8 mouse cellular contexts compared by ENCODE assay signal in the genomic region with DNA sequence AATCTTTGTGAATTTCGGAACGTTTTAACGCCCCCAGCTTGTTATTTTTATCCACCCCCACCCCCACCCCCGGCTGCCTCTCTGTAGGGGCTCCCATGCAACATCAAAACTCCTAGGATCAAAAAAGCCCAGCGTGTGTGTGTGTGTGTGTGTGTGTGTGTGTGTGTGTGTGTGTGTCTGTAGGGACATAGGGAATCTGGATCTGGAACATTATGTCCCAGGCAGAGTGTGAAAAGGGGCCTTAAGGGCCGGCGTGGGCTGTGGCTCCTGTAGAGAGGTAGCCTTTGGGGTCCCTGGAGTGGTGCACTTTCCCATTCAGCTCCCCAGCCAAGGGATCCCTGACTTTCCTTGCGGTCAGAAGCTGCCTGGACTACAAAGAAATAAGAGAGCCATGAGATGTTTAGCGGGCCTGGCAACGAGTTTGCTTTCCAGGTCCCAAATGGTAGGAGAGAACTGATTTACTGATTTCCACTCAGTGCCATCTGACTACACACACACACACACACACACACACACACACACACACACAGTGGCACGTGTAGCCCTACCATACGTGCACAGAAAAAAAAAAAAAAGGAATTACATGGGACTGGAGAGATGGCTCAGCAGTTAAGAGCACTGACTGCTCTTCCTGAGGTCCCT. TPM values are rescaled to one million over a fixed set of nuclear protein-coding genes. Genes with fewer than 3 reads are reported as not detected.
DNase-seq lines count a peak whose midpoint lies in the region; ATAC-seq lines count a peak whose summit lies in the region.

No protein-coding gene starts in this region.

- H3K9me3 ChIP-seq in heart, embryonic 15.5 days (replicated peaks), result no peaks in the 10 kb centered on the region
- H3K9me3 ChIP-seq in limb, embryonic 12.5 days, result no peaks in the 10 kb centered on the region

- no peak for ATAC-seq in heart, embryonic 15.5 days (replicated peaks; ENCODE audit: insufficient number of reproducible peaks, insufficient read depth, low FRiP score, low read depth)
- ATAC-seq in limb, embryonic 12.5 days (ENCODE audit: insufficient number of reproducible peaks, insufficient read depth, low FRiP score, low TSS enrichment, low read depth), result no peak

- peak overlapping the region; percentile 61 for H3K4me3 ChIP-seq in heart, embryonic 15.5 days
- H3K4me3 ChIP-seq in limb, embryonic 12.5 days (replicated peaks), result peak overlapping the region; percentile 50

- H3K27me3 ChIP-seq in heart, embryonic 15.5 days, result no peaks in the 10 kb centered on the region
- H3K27me3 ChIP-seq in limb, embryonic 12.5 days, result no peaks in the 10 kb centered on the region

- H3K4me1 ChIP-seq in heart, embryonic 15.5 days (replicated peaks), result peaks cover 11% of the 10 kb centered on the region
- peaks cover 11% of the 10 kb centered on the region for H3K4me1 ChIP-seq in limb, embryonic 12.5 days (replicated peaks)

- peak overlapping the region; percentile 58 for H3K9ac ChIP-seq in heart, embryonic 15.5 days
- peak overlapping the region; percentile 52; the same call in 1 of the 2 replicates for H3K9ac ChIP-seq in limb, embryonic 12.5 days (replicated peaks)

- H3K36me3 ChIP-seq in heart, embryonic 15.5 days, result peaks cover 34% of the 10 kb centered on the region
- H3K36me3 ChIP-seq in limb, embryonic 12.5 days, result peaks cover 44% of the 10 kb centered on the region

- H3K4me2 ChIP-seq in heart, embryonic 15.5 days, result peak overlapping the region; percentile 86
- peak overlapping the region; percentile 62 for H3K4me2 ChIP-seq in limb, embryonic 12.5 days

- peak overlapping the region; percentile 84 for H3K27ac ChIP-seq in heart, embryonic 15.5 days
- H3K27ac ChIP-seq in limb, embryonic 12.5 days, result peak overlapping the region; percentile 78

- WGBS in heart, embryonic 15.5 days, result 32% methylated on average over 12 of the region's 12 CpGs
- WGBS in limb, embryonic 12.5 days, result 32% methylated on average over 12 of the region's 12 CpGs

- DNase-seq in kidney, adult 18-20 months, result peak; percentile 25
- no peak for DNase-seq in kidney, adult 11 months
- DNase-seq in NIH3T3 (ENCODE audit: low read depth), result peak; percentile 26
- DNase-seq in right cerebral cortex, postnatal 4 days, result peak; percentile 37
- no peak for DNase-seq in MN1 (ENCODE audit: low spot score)
- no peak for DNase-seq in thymus, postnatal 14 days

RNA-seq across cellular contexts. Expression of gene Bak1, which starts 10.1 kb away (rescaled TPM):
- 4.7 and 5.7 TPM in 2 replicates for polyA plus RNA-seq in heart, embryonic 15.5 days (2015; fragmentation: Nextera tagmentation; extraction: Ambion mirVana)
- 3.5 and 5.3 TPM in 2 replicates for polyA plus RNA-seq in limb, embryonic 12.5 days (2016; fragmentation: Nextera tagmentation; extraction: Ambion mirVana)

RNA-seq across cellular contexts. Expression of gene Itpr3, which starts 38.4 kb away (rescaled TPM):
- polyA plus RNA-seq in heart, embryonic 15.5 days (2015; fragmentation: Nextera tagmentation; extraction: Ambion mirVana), result 1.4 and 2.8 TPM in 2 replicates
- 4.3 and 5.2 TPM in 2 replicates for polyA plus RNA-seq in limb, embryonic 12.5 days (2016; fragmentation: Nextera tagmentation; extraction: Ambion mirVana)

RNA-seq across cellular contexts. Expression of gene Zbtb9, which starts 45.7 kb away (rescaled TPM):
- polyA plus RNA-seq in heart, embryonic 15.5 days (2015; fragmentation: Nextera tagmentation; extraction: Ambion mirVana), result 8.3 and 10.2 TPM in 2 replicates
- polyA plus RNA-seq in limb, embryonic 12.5 days (2016; fragmentation: Nextera tagmentation; extraction: Ambion mirVana), result 15.8 and 17.8 TPM in 2 replicates

Comparison
In these comparisons a context has a peak if more than half of its experiments do, and no peak if none do; other contexts are left out.
1. DNase-seq: peak in kidney, adult 18-20 months (single experiment), NIH3T3 (single experiment) and right cerebral cortex, postnatal 4 days (single experiment); none in kidney, adult 11 months (single experiment), MN1 (single experiment) and thymus, postnatal 14 days (single experiment).